ENCODE assay signal across 18 mouse cellular contexts in the genomic region with DNA sequence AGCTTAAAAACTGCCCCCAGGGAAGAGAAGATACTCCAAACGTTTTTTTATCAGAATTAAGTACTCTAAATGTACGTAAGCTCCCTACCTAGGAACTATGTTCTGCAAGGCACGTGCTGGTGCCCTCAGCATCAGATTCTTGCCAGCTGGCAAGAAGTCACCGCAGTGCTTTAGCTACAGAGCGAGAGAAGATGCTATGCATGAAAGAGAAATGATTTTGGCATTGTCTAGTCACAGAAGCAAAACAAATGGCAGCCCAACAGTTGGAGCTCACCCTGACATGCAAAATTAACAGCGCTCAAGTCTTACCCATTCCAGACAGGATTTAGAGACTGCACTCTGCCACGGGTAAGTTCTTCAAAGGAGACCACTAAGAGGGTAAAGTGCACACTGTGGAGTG.
DNase-seq lines count a peak whose midpoint lies in the region; ATAC-seq and TF ChIP-seq lines count a peak whose summit lies in the region.
"Had no signal": no experiment of that assay in that cellular context is flagged by ENCODE, and none has a peak within 500 bp of the region (broad histone marks: within the 10 kb centered on the region; RNA-seq: fewer than 3 reads in every experiment).

No protein-coding gene starts in this region.

- peak; percentile 51 for DNase-seq in forebrain, embryonic 14.5 days (ENCODE audit: low spot score)
- DNase-seq in forebrain, embryonic 11.5 days (ENCODE audit: low spot score): no peak
- peak; percentile 49 for DNase-seq in left cerebral cortex, postnatal 4 days
- no peak for DNase-seq in left cerebral cortex, adult 2 months (ENCODE audit: extremely low spot score in 1 of 2, low spot score in 2 of 2)
- peak; percentile 18 for DNase-seq in brain, adult 2 months (ENCODE audit: low read depth, low spot score)
- DNase-seq in brain, embryonic 14.5 days (ENCODE audit: low read depth): peak; percentile 61
- no peak for DNase-seq in urinary bladder, postnatal 10 days (ENCODE audit: low spot score)
- DNase-seq: adrenal gland, adult 2 months; adrenal gland, postnatal 25 days; cerebellum, adult 18-20 months; gastrocnemius, postnatal 14 days; heart, postnatal 36 days; kidney, adult 11 months had no signal

- no peaks in the 10 kb centered on the region for H3K27me3 ChIP-seq in forebrain, embryonic 14.5 days (replicated peaks; ENCODE audit: control insufficient read depth, insufficient read depth, low read length)
- no peaks in the 10 kb centered on the region for H3K27me3 ChIP-seq in forebrain, embryonic 11.5 days (ENCODE audit: control insufficient read depth, insufficient read depth, low read length)
- H3K27me3 ChIP-seq: heart, embryonic 12.5 days; hindbrain, embryonic 12.5 days had no signal

- 64% methylated on average over 7 of the region's 7 CpGs for WGBS in forebrain, embryonic 14.5 days
- WGBS in forebrain, embryonic 11.5 days: 75% methylated on average over 7 of the region's 7 CpGs

- H3K36me3 ChIP-seq in forebrain, embryonic 14.5 days (ENCODE audit: control insufficient read depth, insufficient read depth, low read length): no peaks in the 10 kb centered on the region
- H3K36me3 ChIP-seq in forebrain, embryonic 11.5 days (ENCODE audit: control insufficient read depth, insufficient read depth, low read length): no peaks in the 10 kb centered on the region
- H3K36me3 ChIP-seq: embryonic facial prominence, embryonic 10.5 days; heart, embryonic 12.5 days; hindbrain, embryonic 12.5 days had no signal

- H3K9me3 ChIP-seq in forebrain, embryonic 14.5 days (replicated peaks; ENCODE audit: control insufficient read depth, low read length): no peaks in the 10 kb centered on the region
- H3K9me3 ChIP-seq in forebrain, embryonic 11.5 days (ENCODE audit: control insufficient read depth, low read length): no peaks in the 10 kb centered on the region
- H3K9me3 ChIP-seq: embryonic facial prominence, embryonic 10.5 days; heart, embryonic 12.5 days; hindbrain, embryonic 12.5 days had no signal

- intact Hi-C loops in left cerebral cortex, postnatal 4 days (cut with DNase I): no loop called here
- intact Hi-C loops in left cerebral cortex, adult 2 months (cut with DNase I): no loop called here

- H3K4me1 ChIP-seq in forebrain, embryonic 14.5 days (ENCODE audit: control insufficient read depth, insufficient read depth, low read length): no peaks in the 10 kb centered on the region
- H3K4me1 ChIP-seq in forebrain, embryonic 11.5 days (replicated peaks; ENCODE audit: control insufficient read depth, insufficient read depth, low read length): no peaks in the 10 kb centered on the region
- H3K4me1 ChIP-seq: heart, embryonic 12.5 days; hindbrain, embryonic 12.5 days had no signal

- no peak overlapping the region for H3K4me2 ChIP-seq in forebrain, embryonic 14.5 days (ENCODE audit: low read length)
- no peak overlapping the region for H3K4me2 ChIP-seq in forebrain, embryonic 11.5 days (ENCODE audit: low read depth, low read length, severe bottlenecking)
- H3K4me2 ChIP-seq: heart, embryonic 12.5 days; hindbrain, embryonic 12.5 days had no signal

- no peak overlapping the region for H3K9ac ChIP-seq in forebrain, embryonic 14.5 days (ENCODE audit: low read length)
- no peak overlapping the region for H3K9ac ChIP-seq in forebrain, embryonic 11.5 days (ENCODE audit: low read length)
- H3K9ac ChIP-seq: heart, embryonic 12.5 days; hindbrain, embryonic 12.5 days had no signal

- no peak for TF ChIP-seq CTCF in left cerebral cortex, adult 2 months (IDR thresholded peaks at IDR 0.05)
- no peak for TF ChIP-seq CTCF in brain, embryonic 14.5 days (IDR thresholded peaks at IDR 0.05; ENCODE audit: borderline replicate concordance, extremely low read depth, insufficient read depth, insufficient read length)

- H3K27ac ChIP-seq in forebrain, embryonic 14.5 days (ENCODE audit: low read depth, low read length): no peak overlapping the region
- H3K27ac ChIP-seq in forebrain, embryonic 11.5 days (ENCODE audit: low read depth, low read length): no peak overlapping the region
- no peak overlapping the region for H3K27ac ChIP-seq in left cerebral cortex, adult 2 months
- H3K27ac ChIP-seq: embryonic facial prominence, embryonic 10.5 days; hindbrain, embryonic 12.5 days had no signal

- H3K4me3 ChIP-seq in forebrain, embryonic 14.5 days (ENCODE audit: low read depth, low read length): no peak overlapping the region
- H3K4me3 ChIP-seq in forebrain, embryonic 11.5 days (ENCODE audit: low read depth, low read length): no peak overlapping the region
- H3K4me3 ChIP-seq in left cerebral cortex, adult 2 months: no peak overlapping the region
- H3K4me3 ChIP-seq: embryonic facial prominence, embryonic 10.5 days; heart, embryonic 12.5 days; hindbrain, embryonic 12.5 days had no signal

- no peak for TF ChIP-seq POLR2A in brain, embryonic 14.5 days (IDR thresholded peaks at IDR 0.05; ENCODE audit: borderline replicate concordance, extremely low read depth, insufficient read depth, insufficient read length, poor library complexity, severe bottlenecking)

- ATAC-seq in forebrain, embryonic 14.5 days: no peak
- ATAC-seq in forebrain, embryonic 11.5 days (replicated peaks; ENCODE audit: low FRiP score): no peak
- ATAC-seq: forebrain, embryonic 16.5 days; hindbrain, embryonic 16.5 days had no signal

Comparison
In these comparisons a context has a peak if more than half of its experiments do, and no peak if none do; other contexts are left out.
1. DNase-seq: peak in forebrain, embryonic 14.5 days (single experiment), left cerebral cortex, postnatal 4 days (single experiment), brain, adult 2 months (single experiment) and brain, embryonic 14.5 days (single experiment); none in forebrain, embryonic 11.5 days (single experiment), left cerebral cortex, adult 2 months (0 of 2) and urinary bladder, postnatal 10 days (single experiment).